ENCODE assay signal across 8 mouse cellular contexts in genomic region chr19:37703902-37704509, GRCm38 (mm10). TPM values are rescaled to one million over a fixed set of nuclear protein-coding genes. Genes with fewer than 3 reads are reported as not detected.
DNase-seq lines count a peak whose midpoint lies in the region; ATAC-seq and TF ChIP-seq lines count a peak whose summit lies in the region.

No protein-coding gene starts in this region.

- no peaks in the 10 kb centered on the region for H3K36me3 ChIP-seq in ES-E14 (ENCODE audit: control insufficient read depth, insufficient read depth, low read length, poor library complexity, severe bottlenecking)
- H3K36me3 ChIP-seq in forebrain, embryonic 11.5 days (ENCODE audit: control insufficient read depth, insufficient read depth, low read length) = no peaks in the 10 kb centered on the region
- H3K36me3 ChIP-seq in hindbrain, embryonic 13.5 days = no peaks in the 10 kb centered on the region

- H3K9ac ChIP-seq in ES-E14 (ENCODE audit: insufficient read depth, low read depth, low read length, poor library complexity, severe bottlenecking) = no peak overlapping the region
- no peak overlapping the region for H3K9ac ChIP-seq in forebrain, embryonic 11.5 days (ENCODE audit: low read length)
- no peak overlapping the region for H3K9ac ChIP-seq in hindbrain, embryonic 13.5 days

- H3K27me3 ChIP-seq in forebrain, embryonic 11.5 days (ENCODE audit: control insufficient read depth, insufficient read depth, low read length) = peaks cover 42% of the 10 kb centered on the region
- H3K27me3 ChIP-seq in hindbrain, embryonic 13.5 days = peaks cover 64% of the 10 kb centered on the region

- no peak overlapping the region for H3K4me3 ChIP-seq in ES-E14 (ENCODE audit: insufficient read depth in 1 of 2, low read depth in 1 of 2, low read length in 2 of 2, poor library complexity in 1 of 2, severe bottlenecking in 1 of 2)
- H3K4me3 ChIP-seq in forebrain, embryonic 11.5 days (ENCODE audit: low read depth, low read length) = no peak overlapping the region
- no peak overlapping the region for H3K4me3 ChIP-seq in hindbrain, embryonic 13.5 days

- no peak overlapping the region for H3K27ac ChIP-seq in ES-E14 (ENCODE audit: insufficient read depth, low read depth, low read length, poor library complexity, severe bottlenecking)
- no peak overlapping the region for H3K27ac ChIP-seq in forebrain, embryonic 11.5 days (ENCODE audit: low read depth, low read length)
- H3K27ac ChIP-seq in hindbrain, embryonic 13.5 days = no peak overlapping the region

- ATAC-seq in forebrain, embryonic 11.5 days (replicated peaks; ENCODE audit: low FRiP score) = peak; percentile 42; the same call in 1 of the 2 replicates
- ATAC-seq in hindbrain, embryonic 13.5 days (ENCODE audit: low FRiP score) = peak; percentile 69; the same call in 1 of the 2 replicates
- peak; percentile 80 for ATAC-seq in megakaryocyte progenitor cell, adult 5-6 weeks (replicated peaks; ENCODE audit: poor library complexity)
- ATAC-seq in activated CD4-positive, CD25-positive, alpha-beta regulatory T cell, adult 4 months = no peak

- in situ Hi-C loops in ES-E14 (cut with MboI; ENCODE audit: low sequenced_read_pairs in 2 of 2, unreplicated experiment in 2 of 2) = loop anchor here in 1 of 2 experiments (10.0 kb wide), 1 partner anchor 181 kb away; no protein-coding TSS in a partner anchor

- H3K4me2 ChIP-seq in forebrain, embryonic 11.5 days (ENCODE audit: low read depth, low read length, severe bottlenecking) = no peak overlapping the region
- no peak overlapping the region for H3K4me2 ChIP-seq in hindbrain, embryonic 13.5 days

- no peaks in the 10 kb centered on the region for H3K9me3 ChIP-seq in ES-E14 (ENCODE audit: control insufficient read depth, insufficient read depth, low read depth, low read length)
- H3K9me3 ChIP-seq in forebrain, embryonic 11.5 days (ENCODE audit: control insufficient read depth, low read length) = no peaks in the 10 kb centered on the region
- H3K9me3 ChIP-seq in hindbrain, embryonic 13.5 days = no peaks in the 10 kb centered on the region

- WGBS in forebrain, embryonic 11.5 days = 20% methylated on average over 3 of the region's 3 CpGs
- WGBS in hindbrain, embryonic 13.5 days = 8% methylated on average over 3 of the region's 3 CpGs

- H3K4me1 ChIP-seq in ES-E14 (ENCODE audit: control insufficient read depth in 2 of 2, insufficient read depth in 2 of 2, low read length in 2 of 2, poor library complexity in 1 of 2) = no peaks in the 10 kb centered on the region
- H3K4me1 ChIP-seq in forebrain, embryonic 11.5 days (replicated peaks; ENCODE audit: control insufficient read depth, insufficient read depth, low read length) = 0 out of 2 replicates have a peak, but pooled peaks cover under 1% of the 10 kb centered on the region
- H3K4me1 ChIP-seq in hindbrain, embryonic 13.5 days (replicated peaks) = peaks cover 3% of the 10 kb centered on the region

- no peak for DNase-seq in ES-E14 (ENCODE audit: low read depth, low spot score)
- DNase-seq in adrenal gland, postnatal 25 days = peak; percentile 81
- peak; percentile 84 for DNase-seq in forebrain, embryonic 11.5 days (ENCODE audit: low spot score)
- peak; percentile 54 to 70 for DNase-seq in layer of hippocampus, postnatal 36 days
- DNase-seq in right cerebral cortex, postnatal 4 days = peak; percentile 85

TF ChIP-seq in ES-E14, 5 proteins besides CTCF, POLR2A, EP300 and RAD21:
- TF ChIP-seq CHD2 (IDR thresholded peaks at IDR 0.05; ENCODE audit: low read depth, low read length) (peak; percentile 23; the same call in 1 of the 2 replicates), ZNF384 (IDR thresholded peaks at IDR 0.05; ENCODE audit: low read depth, low read length) (no peak), ZC3H11A (IDR thresholded peaks at IDR 0.05; ENCODE audit: borderline replicate concordance, low read depth, low read length) (peak; percentile 88)
TF ChIP-seq in ES-E14: peak in this region for 2.

RNA-seq across cellular contexts. Expression of gene Cyp26a1, which starts 6.4 kb away (rescaled TPM):
- total RNA-seq in ES-E14 (2012; rRNA removed) = 3.7 and 5.7 TPM in 2 replicates
- not detected in 2 replicates for total RNA-seq in adrenal gland, postnatal 25 days (2021)
- polyA plus RNA-seq in forebrain, embryonic 11.5 days (2014; fragmentation: Nextera tagmentation; extraction: Ambion mirVana) = 1.4 and 1.5 TPM in 2 replicates
- 0.23 and 0.56 TPM in 2 replicates for polyA plus RNA-seq in hindbrain, embryonic 13.5 days (2015; fragmentation: Nextera tagmentation; extraction: Ambion mirVana)
- total RNA-seq in layer of hippocampus, postnatal 36 days (2021) = under 1 TPM; 0.58 to 0.75 TPM
- 0.22 TPM in 1 of 2 replicates, not detected in the other for total RNA-seq in megakaryocyte progenitor cell, adult 5-6 weeks (2015)
- not detected in 2 replicates for total RNA-seq in megakaryocyte progenitor cell, adult 5-6 weeks (2017)
- polyA plus RNA-seq in activated CD4-positive, CD25-positive, alpha-beta regulatory T cell, adult 4 months (2017; shearing (Covaris generic)) = not detected

RNA-seq across cellular contexts. Expression of gene Cyp26c1, which starts 18.6 kb away (rescaled TPM):
- 0.31 and 0.32 TPM in 2 replicates for total RNA-seq in ES-E14 (2012; rRNA removed)
- total RNA-seq in adrenal gland, postnatal 25 days (2021) = not detected in 2 replicates
- 0.15 TPM in 1 of 2 replicates, not detected in the other for polyA plus RNA-seq in forebrain, embryonic 11.5 days (2014; fragmentation: Nextera tagmentation; extraction: Ambion mirVana)
- not detected in 2 replicates for polyA plus RNA-seq in hindbrain, embryonic 13.5 days (2015; fragmentation: Nextera tagmentation; extraction: Ambion mirVana)
- total RNA-seq in layer of hippocampus, postnatal 36 days (2021) = under 1 TPM in 1 of 2 experiments, not detected in 1; 0.28 TPM
- not detected in 2 replicates for total RNA-seq in megakaryocyte progenitor cell, adult 5-6 weeks (2015)
- total RNA-seq in megakaryocyte progenitor cell, adult 5-6 weeks (2017) = not detected in 2 replicates
- not detected for polyA plus RNA-seq in activated CD4-positive, CD25-positive, alpha-beta regulatory T cell, adult 4 months (2017; shearing (Covaris generic))
